Mouse (Mus musculus) liver, embryonic 16.5 days (tissue): Measurements from ENCODE around the gene Ces2f. TPM values are rescaled to one million over a fixed set of nuclear protein-coding genes. Genes with fewer than 3 reads are reported as not detected.
"Not testable (repeated sequence)": the region's sequence is repeated elsewhere in the genome, so short reads cannot be mapped to it uniquely, and the experiment has no call there.

Experiments
- ATAC-seq: fragments of 200-750 bp; cut with Nextera tagmentation; 2 replicates; pipeline ENCODE4 v1.8.0; 2017; ENCODE audit warnings: low read depth, mild to moderate bottlenecking, moderate number of reproducible peaks, moderate library complexity
- H3K27ac ChIP-seq: fragments of 300-500 bp; sonication (generic); 2 replicates; pipeline ENCODE4 v1.5.1; 2014; ENCODE audit warnings: mild to moderate bottlenecking, low read length
- H3K27me3 ChIP-seq: fragments of 300-500 bp; sonication (generic); 2 replicates; pipeline ENCODE4 v1.6.1; 2014; ENCODE audit warnings: low read depth, low read length, mixed read lengths; ENCODE audit not compliant: control insufficient read depth, insufficient read depth
- H3K36me3 ChIP-seq: fragments of 300-500 bp; sonication (generic); 2 replicates; pipeline ENCODE4 v1.6.1; 2014; ENCODE audit warnings: mild to moderate bottlenecking; ENCODE audit not compliant: control insufficient read depth, insufficient read depth
- H3K4me1 ChIP-seq: fragments of 300-500 bp; sonication (generic); 2 replicates; pipeline ENCODE4 v1.6.1; 2014; ENCODE audit warnings: low read depth, low read length, mixed read lengths; ENCODE audit not compliant: control insufficient read depth
- H3K4me2 ChIP-seq: fragments of 300-500 bp; sonication (generic); 2 replicates; pipeline ENCODE4 v1.6.1; 2014; ENCODE audit warnings: low read depth, low read length, mixed read lengths
- H3K4me3 ChIP-seq: fragments of 300-500 bp; sonication (generic); 2 replicates; pipeline ENCODE4 v1.5.1; 2014; ENCODE audit warnings: low read depth, mild to moderate bottlenecking, low read length
- H3K9ac ChIP-seq: fragments of 300-500 bp; sonication (generic); 2 replicates; pipeline ENCODE4 v1.6.1; 2014; ENCODE audit warnings: low read depth, low read length
- H3K9me3 ChIP-seq: fragments of 300-500 bp; sonication (generic); replicated peaks from 2 replicates; pipeline ENCODE4 v1.6.1; 2016; ENCODE audit warnings: low read length; ENCODE audit not compliant: control insufficient read depth
- WGBS: fragments of 180-500 bp; shearing (Covaris S2); extraction: QIAGEN DNeasy Blood & Tissue Kit; methylation state at CpG from one replicate; pipeline ENCODE4 v1.1.7; 2014; ENCODE audit not compliant: insufficient replicate concordance; 5-methylcytosine and 5-hydroxymethylcytosine counted together
- polyA plus RNA-seq: library from polyadenylated mRNA; unstranded; fragments of >200 nt; fragmentation: Nextera tagmentation; extraction: Ambion mirVana; gene quantifications from 2 replicates; pipeline ENCODE4 v1.2.1, GENCODE M21; 2015

Ces2f gene
- polyA plus RNA-seq, result not detected in 2 replicates

- Histone ChIP-seq H3K4me1 (no peaks in the 10 kb centered on the region), H3K27ac (no peak within 1 kb of the TSS), H3K27me3 (no peaks in the 10 kb centered on the region), H3K4me3 (no peak within 1 kb of the TSS), H3K4me2 (no peak within 1 kb of the TSS), H3K36me3 (no peaks in the 10 kb centered on the region), H3K9me3 (no peaks in the 10 kb centered on the region), H3K9ac (no peak within 1 kb of the TSS)
- no peak for ATAC-seq
- 54% methylated on average over 4 of the region's 4 CpGs for WGBS
Measured at GRCm38 (mm10) chr8:104947056-104947455, at the start of gene Ces2f. Ces2f (plus strand) TSS chr8:104947356.

- no peak for ATAC-seq
- Histone ChIP-seq H3K9me3 (no peaks in the 10 kb centered on the region), H3K4me1 (no peaks in the 10 kb centered on the region), H3K36me3 (no peaks in the 10 kb centered on the region), H3K4me2 (no peak overlapping the region), H3K4me3 (no peak overlapping the region), H3K27ac (no peak overlapping the region), H3K9ac (no peak overlapping the region), H3K27me3 (no peaks in the 10 kb centered on the region)
- 58% methylated on average over 2 of the region's 2 CpGs for WGBS
Measured at GRCm38 (mm10) chr8:104901746-104902145, 45.4 kb upstream of the Ces2f start.

GRCm38 (mm10) chr8:104907111-104907510 is 40.0 kb upstream of the Ces2f start:
- no peak for ATAC-seq
- H3K4me3 ChIP-seq, result no peak overlapping the region
- H3K36me3 ChIP-seq, result no peaks in the 10 kb centered on the region
- H3K9ac ChIP-seq, result no peak overlapping the region
- no peaks in the 10 kb centered on the region for H3K9me3 ChIP-seq
- no peaks in the 10 kb centered on the region for H3K27me3 ChIP-seq
- no peak overlapping the region for H3K4me2 ChIP-seq
- no peaks in the 10 kb centered on the region for H3K4me1 ChIP-seq
- 39% methylated on average over 1 of the region's 1 CpGs for WGBS
- H3K27ac ChIP-seq, result no peak overlapping the region

- not testable (repeated sequence) for H3K27ac ChIP-seq, H3K27me3 ChIP-seq, H3K9ac ChIP-seq, H3K9me3 ChIP-seq, H3K4me2 ChIP-seq, H3K4me3 ChIP-seq, ATAC-seq, H3K4me1 ChIP-seq, H3K36me3 ChIP-seq
- WGBS, result 42% methylated on average over 1 of the region's 1 CpGs
Measured at GRCm38 (mm10) chr8:104909021-104909420, 38.1 kb upstream of the Ces2f start.

GRCm38 (mm10) chr8:104909651-104910050 is 37.5 kb upstream of the Ces2f start:
- not testable (repeated sequence) for H3K27me3 ChIP-seq, H3K4me2 ChIP-seq, H3K4me3 ChIP-seq, H3K27ac ChIP-seq, H3K4me1 ChIP-seq, ATAC-seq, H3K36me3 ChIP-seq, H3K9me3 ChIP-seq, H3K9ac ChIP-seq
- WGBS, result 79% methylated on average over 10 of the region's 10 CpGs

GRCm38 (mm10) chr8:104925972-104926596 is 21.1 kb upstream of the Ces2f start, which contains the start of gene Ces2e:
Ces2e (plus strand) TSS chr8:104926260.
- Histone ChIP-seq H3K4me3 (no peak within 1 kb of the TSS), H3K27me3 (no peaks in the 10 kb centered on the region), H3K9ac (no peak within 1 kb of the TSS), H3K27ac (no peak within 1 kb of the TSS), H3K36me3 (no peaks in the 10 kb centered on the region), H3K9me3 (no peaks in the 10 kb centered on the region), H3K4me1 (no peaks in the 10 kb centered on the region), H3K4me2 (no peak within 1 kb of the TSS)
- ATAC-seq, result no peak
- 40% methylated on average over 5 of the region's 5 CpGs for WGBS

- no peak for ATAC-seq
Measured at GRCm38 (mm10) chr8:104927301-104927700, 19.9 kb upstream of the Ces2f start.

GRCm38 (mm10) chr8:104944665-104945064 is 2.5 kb upstream of the Ces2f start:
- 59% methylated on average over 2 of the region's 2 CpGs for WGBS

More at GRCm38 (mm10) chr8:104927301-104927700, 19.9 kb upstream of the Ces2f start:
- Histone ChIP-seq H3K27ac (no peak overlapping the region), H3K9me3 (no peaks in the 10 kb centered on the region), H3K4me3 (no peak overlapping the region), H3K4me1 (no peaks in the 10 kb centered on the region), H3K27me3 (no peaks in the 10 kb centered on the region), H3K9ac (no peak overlapping the region), H3K4me2 (no peak overlapping the region), H3K36me3 (no peaks in the 10 kb centered on the region)
- WGBS, result 57% methylated on average over 3 of the region's 3 CpGs

GRCm38 (mm10) chr8:104949031-104949430 is 1.9 kb downstream of the Ces2f start:
- no peaks in the 10 kb centered on the region for H3K27me3 ChIP-seq

More at GRCm38 (mm10) chr8:104944665-104945064, 2.5 kb upstream of the Ces2f start:
- Histone ChIP-seq H3K36me3 (no peaks in the 10 kb centered on the region), H3K4me2 (no peak overlapping the region), H3K9ac (no peak overlapping the region), H3K4me3 (no peak overlapping the region), H3K9me3 (no peaks in the 10 kb centered on the region), H3K27ac (no peak overlapping the region), H3K4me1 (no peaks in the 10 kb centered on the region), H3K27me3 (no peaks in the 10 kb centered on the region)
- no peak for ATAC-seq

More at GRCm38 (mm10) chr8:104949031-104949430, 1.9 kb downstream of the Ces2f start:
- ATAC-seq, result no peak
- H3K4me1 ChIP-seq, result no peaks in the 10 kb centered on the region
- H3K36me3 ChIP-seq, result no peaks in the 10 kb centered on the region
- no peak overlapping the region for H3K27ac ChIP-seq
- H3K9me3 ChIP-seq, result no peaks in the 10 kb centered on the region
- H3K4me2 ChIP-seq, result no peak overlapping the region
- 59% methylated on average over 5 of the region's 5 CpGs for WGBS
- no peak overlapping the region for H3K4me3 ChIP-seq
- H3K9ac ChIP-seq, result no peak overlapping the region
